Mouse (Mus musculus): Measurements from ENCODE around the gene Cdc42se2.

DNA sequence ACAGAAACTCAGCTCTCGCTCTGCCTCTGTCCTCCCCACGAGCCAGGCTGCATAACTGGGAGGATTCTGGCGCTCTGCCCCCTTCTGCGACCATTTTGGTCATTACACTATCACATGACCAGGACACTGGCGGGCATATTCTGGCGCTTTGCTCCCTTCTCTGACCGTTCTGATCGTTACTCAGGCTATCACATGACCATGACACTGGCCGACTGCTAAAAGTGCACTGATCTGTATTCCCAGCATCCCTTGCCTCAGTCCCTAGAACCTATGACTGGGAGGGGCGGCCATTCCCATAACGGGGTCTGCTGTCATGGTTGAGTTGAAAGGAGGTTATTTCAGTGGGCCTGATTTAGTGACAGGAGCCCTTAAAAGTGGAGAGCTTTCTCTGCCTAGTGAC lies 9.1 kb upstream of the Cdc42se2 start:
- TF ChIP-seq CTCF (IDR thresholded peaks at IDR 0.05; ENCODE audit: low read depth, low read length) (no peak), POLR2A (IDR thresholded peaks at IDR 0.05; ENCODE audit: extremely low read depth, insufficient read depth, low read length) (no peak)
